Mouse (Mus musculus) spleen, adult 2 months (tissue): ENCODE data around the gene Morc1. TPM values are rescaled to one million over a fixed set of nuclear protein-coding genes. Genes with fewer than 3 reads are reported as not detected.

Experiments
- DNase-seq, 2 experiments: peaks; one replicate each; pipeline versions ENCODE4 v3.0.0 to v3.0.0-alpha.2; 2012 to 2021; ENCODE audit warnings: low spot score in 2 of 2, low read depth in 1 of 2
- H3K27ac ChIP-seq: fragments of 200-500 bp; 2 replicates; pipeline ENCODE4 v1.5.1; 2012; ENCODE audit warnings: low read length, inconsistent platforms; ENCODE audit not compliant: insufficient read depth
- H3K27me3 ChIP-seq: fragments of 200-500 bp; 2 replicates; pipeline ENCODE4 v1.6.1; 2012; ENCODE audit warnings: mild to moderate bottlenecking, moderate library complexity, low read length, inconsistent platforms; ENCODE audit not compliant: control insufficient read depth, insufficient read depth
- H3K36me3 ChIP-seq: fragments of 200-500 bp; 2 replicates; pipeline ENCODE4 v1.6.1; 2012; ENCODE audit warnings: mild to moderate bottlenecking, low read length, inconsistent platforms; ENCODE audit not compliant: control insufficient read depth, insufficient read depth
- H3K4me1 ChIP-seq: fragments of 200-500 bp; 2 replicates; pipeline ENCODE4 v1.6.1; 2011; ENCODE audit warnings: inconsistent platforms; ENCODE audit not compliant: control insufficient read depth, insufficient read depth, insufficient read length
- H3K4me3 ChIP-seq: fragments of 200-500 bp; 2 replicates; pipeline ENCODE4 v1.5.1; 2011; ENCODE audit warnings: mild to moderate bottlenecking, inconsistent platforms; ENCODE audit not compliant: insufficient read depth, insufficient read length; ENCODE audit errors: extremely low read depth
- CTCF ChIP-seq: fragments of 200-500 bp; IDR thresholded peaks from 2 replicates; pipeline ENCODE4 v1.5.1; 2011; ENCODE audit warnings: mild to moderate bottlenecking, inconsistent platforms; ENCODE audit not compliant: insufficient read depth, insufficient read length, insufficient replicate concordance; ENCODE audit errors: extremely low read depth
- POLR2A ChIP-seq: fragments of 200-500 bp; IDR thresholded peaks from 2 replicates; pipeline ENCODE4 v1.6.1; 2011; ENCODE audit warnings: low read depth, low read length, inconsistent platforms
- WGBS: fragments of 180-500 bp; shearing (Covaris S2); methylation state at CpG from one replicate; pipeline ENCODE4 v1.1.7; 2018; 5-methylcytosine and 5-hydroxymethylcytosine counted together
- polyA plus RNA-seq: library from polyadenylated mRNA; depleted of rRNA; stranded (reverse); fragments of >200 nt; gene quantifications from 2 replicates; pipeline ENCODE4 v1.2.3, GENCODE M21; 2012; rRNA removed

Gene Morc1
- polyA plus RNA-seq, result not detected in 2 replicates

GRCm38 (mm10) chr16:48431027-48431426 is at the start of gene Morc1:
Morc1 (plus strand) TSS chr16:48431237.
- H3K27ac ChIP-seq, result no peak within 1 kb of the TSS
- 98% methylated on average over 15 of the region's 15 CpGs for WGBS
- no peak within 1 kb of the TSS for H3K4me3 ChIP-seq
- no peak for DNase-seq
- H3K27me3 ChIP-seq, result no peaks in the 10 kb centered on the region
- no peaks in the 10 kb centered on the region for H3K4me1 ChIP-seq
- no peaks in the 10 kb centered on the region for H3K36me3 ChIP-seq
- TF ChIP-seq POLR2A (no peak), CTCF (no peak)

- 74% methylated on average over 3 of the region's 3 CpGs for WGBS
- TF ChIP-seq POLR2A (no peak), CTCF (no peak)
- Histone ChIP-seq H3K36me3 (no peaks in the 10 kb centered on the region), H3K27ac (no peak overlapping the region), H3K4me1 (no peaks in the 10 kb centered on the region), H3K4me3 (no peak overlapping the region), H3K27me3 (no peaks in the 10 kb centered on the region)
- no peak for DNase-seq
Measured at GRCm38 (mm10) chr16:48383582-48384257, 47.3 kb upstream of the Morc1 start.

- WGBS, result 77% methylated on average over 2 of the region's 2 CpGs
- no peak for TF ChIP-seq CTCF
- Histone ChIP-seq H3K4me3 (no peak overlapping the region), H3K27me3 (no peaks in the 10 kb centered on the region), H3K27ac (no peak overlapping the region), H3K4me1 (no peaks in the 10 kb centered on the region), H3K36me3 (no peaks in the 10 kb centered on the region)
- no peak for DNase-seq
Measured at GRCm38 (mm10) chr16:48386982-48387381, 44.1 kb upstream of the Morc1 start.

- no peak for TF ChIP-seq POLR2A
- no peak for TF ChIP-seq CTCF
- Histone ChIP-seq H3K4me3 (no peak overlapping the region), H3K36me3 (no peaks in the 10 kb centered on the region), H3K4me1 (no peaks in the 10 kb centered on the region), H3K27me3 (no peaks in the 10 kb centered on the region), H3K27ac (no peak overlapping the region)
- 91% methylated on average over 2 of the region's 2 CpGs for WGBS
- DNase-seq, result no peak
Measured at GRCm38 (mm10) chr16:48395278-48395677, 35.8 kb upstream of the Morc1 start.

GRCm38 (mm10) chr16:48402963-48403362 is 28.1 kb upstream of the Morc1 start:
- Histone ChIP-seq H3K36me3 (no peaks in the 10 kb centered on the region), H3K4me1 (no peaks in the 10 kb centered on the region), H3K27me3 (no peaks in the 10 kb centered on the region), H3K4me3 (no peak overlapping the region), H3K27ac (no peak overlapping the region)
- TF ChIP-seq POLR2A (no peak), CTCF (no peak)
- DNase-seq, result no peak
- WGBS, result 82% methylated on average over 4 of the region's 4 CpGs

GRCm38 (mm10) chr16:48403423-48403822 is 27.6 kb upstream of the Morc1 start:
- H3K4me3 ChIP-seq, result no peak overlapping the region
- no peaks in the 10 kb centered on the region for H3K36me3 ChIP-seq
- no peak for DNase-seq
- TF ChIP-seq CTCF (no peak), POLR2A (no peak)
- H3K27me3 ChIP-seq, result no peaks in the 10 kb centered on the region
- WGBS, result 33% methylated on average over 3 of the region's 3 CpGs
- no peaks in the 10 kb centered on the region for H3K4me1 ChIP-seq
- H3K27ac ChIP-seq, result no peak overlapping the region

GRCm38 (mm10) chr16:48404009-48404408 is 27.0 kb upstream of the Morc1 start:
- no peak for DNase-seq
- H3K4me1 ChIP-seq, result no peaks in the 10 kb centered on the region
- H3K27ac ChIP-seq, result no peak overlapping the region
- no peaks in the 10 kb centered on the region for H3K27me3 ChIP-seq
- H3K36me3 ChIP-seq, result no peaks in the 10 kb centered on the region
- TF ChIP-seq POLR2A (no peak), CTCF (no peak)
- no peak overlapping the region for H3K4me3 ChIP-seq
